Mouse (Mus musculus): ENCODE results near the gene Rfx3.

Rfx3 gene

GRCm38 (mm10) chr19:27905976-27906375 is 105.0 kb downstream of the Rfx3 start:
- DNase-seq (ENCODE audit: inconsistent ontology term): no peak

- peak; percentile 46 for DNase-seq (ENCODE audit: inconsistent ontology term)
Measured at GRCm38 (mm10) chr19:27905172-27905571, 105.8 kb downstream of the Rfx3 start.

- peak; percentile 87 for DNase-seq (ENCODE audit: inconsistent ontology term)
Measured at GRCm38 (mm10) chr19:27904655-27905054, 106.3 kb downstream of the Rfx3 start.

GRCm38 (mm10) chr19:27904209-27904608 is 106.8 kb downstream of the Rfx3 start:
- DNase-seq (ENCODE audit: inconsistent ontology term): peak; percentile 40

- DNase-seq (ENCODE audit: inconsistent ontology term): peak; percentile 32
Measured at GRCm38 (mm10) chr19:27902601-27903000, 108.4 kb downstream of the Rfx3 start.

GRCm38 (mm10) chr19:27901693-27902092 is 109.3 kb downstream of the Rfx3 start:
- no peak for DNase-seq (ENCODE audit: inconsistent ontology term)

GRCm38 (mm10) chr19:27884520-27884919 is 126.4 kb downstream of the Rfx3 start:
- no peak for DNase-seq (ENCODE audit: inconsistent ontology term)

- no peak for DNase-seq (ENCODE audit: inconsistent ontology term)
Measured at GRCm38 (mm10) chr19:27877429-27877828, 133.5 kb downstream of the Rfx3 start.

- DNase-seq (ENCODE audit: inconsistent ontology term): no peak
Measured at GRCm38 (mm10) chr19:27870794-27871193, 140.2 kb downstream of the Rfx3 start.

GRCm38 (mm10) chr19:27859641-27860040 is 151.3 kb downstream of the Rfx3 start:
- peak; percentile 45 for DNase-seq (ENCODE audit: inconsistent ontology term)

- DNase-seq (ENCODE audit: inconsistent ontology term): no peak
Measured at GRCm38 (mm10) chr19:27848946-27849345, 162.0 kb downstream of the Rfx3 start.

GRCm38 (mm10) chr19:27847055-27847454 is 163.9 kb downstream of the Rfx3 start:
- DNase-seq (ENCODE audit: inconsistent ontology term): no peak

- no peak for DNase-seq (ENCODE audit: inconsistent ontology term)
Measured at GRCm38 (mm10) chr19:27838635-27839034, 172.3 kb downstream of the Rfx3 start.

GRCm38 (mm10) chr19:27838041-27838440 is 172.9 kb downstream of the Rfx3 start:
- no peak for DNase-seq (ENCODE audit: inconsistent ontology term)

GRCm38 (mm10) chr19:27832448-27832847 is 178.5 kb downstream of the Rfx3 start:
- DNase-seq (ENCODE audit: inconsistent ontology term): no peak

- DNase-seq (ENCODE audit: inconsistent ontology term): peak; percentile 14
Measured at GRCm38 (mm10) chr19:27828316-27828715, 182.7 kb downstream of the Rfx3 start.

GRCm38 (mm10) chr19:27817661-27818060 is 193.3 kb downstream of the Rfx3 start:
- no peak for DNase-seq (ENCODE audit: inconsistent ontology term)

GRCm38 (mm10) chr19:27780030-27780429 is 230.9 kb downstream of the Rfx3 start:
- DNase-seq (ENCODE audit: inconsistent ontology term): no peak

- no peak for DNase-seq (ENCODE audit: inconsistent ontology term)
Measured at GRCm38 (mm10) chr19:27770716-27771265, 240.2 kb downstream of the Rfx3 start.

- DNase-seq (ENCODE audit: inconsistent ontology term): no peak
Measured at GRCm38 (mm10) chr19:27768444-27768843, 242.5 kb downstream of the Rfx3 start.

GRCm38 (mm10) chr19:27760309-27760708 is 250.7 kb downstream of the Rfx3 start:
- peak; percentile 9 for DNase-seq (ENCODE audit: inconsistent ontology term)

- DNase-seq (ENCODE audit: inconsistent ontology term): no peak
Measured at GRCm38 (mm10) chr19:27759347-27759746, 251.6 kb downstream of the Rfx3 start.

GRCm38 (mm10) chr19:27747301-27747700 is 263.7 kb downstream of the Rfx3 start:
- no peak for DNase-seq (ENCODE audit: inconsistent ontology term)

- peak; percentile 27 for DNase-seq (ENCODE audit: inconsistent ontology term)
Measured at GRCm38 (mm10) chr19:27738908-27739307, 272.1 kb downstream of the Rfx3 start.
